Mouse (Mus musculus): ENCODE results near the gene Tex35. TPM values are rescaled to one million over a fixed set of nuclear protein-coding genes. Genes with fewer than 3 reads are reported as not detected.

The Tex35 gene
- polyA plus RNA-seq, 1 experiment from 2014 or later, result not detected

GRCm38 (mm10) chr1:157079384-157080025, 29.0 kb downstream of the Tex35 start:
- ATAC-seq (ENCODE audit: low FRiP score), result 0 out of 2 replicates have a peak, but pooled peaks have one; percentile 32
- H3K36me3 ChIP-seq, result no peaks in the 10 kb centered on the region
- H3K4me3 ChIP-seq, result no peak overlapping the region
- no peak overlapping the region for H3K27ac ChIP-seq
- no peaks in the 10 kb centered on the region for H3K27me3 ChIP-seq
- peak overlapping the region; percentile 32; the same call in 1 of the 2 replicates for H3K9ac ChIP-seq
- no peaks in the 10 kb centered on the region for H3K9me3 ChIP-seq (replicated peaks)
- H3K4me2 ChIP-seq (replicated peaks), result no peak overlapping the region
- WGBS, result 30% methylated on average over 11 of the region's 11 CpGs
- peaks cover 22% of the 10 kb centered on the region for H3K4me1 ChIP-seq

GRCm38 (mm10) chr1:157076781-157077705, 31.4 kb downstream of the Tex35 start:
- no peaks in the 10 kb centered on the region for H3K27me3 ChIP-seq
- no peak for ATAC-seq (ENCODE audit: low FRiP score)
- no peaks in the 10 kb centered on the region for H3K36me3 ChIP-seq
- peaks cover 22% of the 10 kb centered on the region for H3K4me1 ChIP-seq
- H3K27ac ChIP-seq, result no peak overlapping the region
- 57% methylated on average over 43 of the region's 43 CpGs for WGBS
- 0 out of 2 replicates have a peak overlapping the region, but pooled peaks have one; percentile 2 for H3K4me2 ChIP-seq (replicated peaks)
- no peaks in the 10 kb centered on the region for H3K9me3 ChIP-seq (replicated peaks)
- H3K4me3 ChIP-seq, result no peak overlapping the region
- no peak overlapping the region for H3K9ac ChIP-seq

- Histone ChIP-seq H3K4me2 (replicated peaks) (no peak overlapping the region), H3K4me3 (no peak overlapping the region), H3K9ac (no peak overlapping the region), H3K9me3 (replicated peaks) (no peaks in the 10 kb centered on the region), H3K27me3 (no peaks in the 10 kb centered on the region), H3K4me1 (peaks cover 18% of the 10 kb centered on the region), H3K36me3 (no peaks in the 10 kb centered on the region), H3K27ac (no peak overlapping the region)
- 5% methylated on average over 15 of the region's 15 CpGs for WGBS
- ATAC-seq (ENCODE audit: low FRiP score), result peak; percentile 51
These were observed 32.2 kb downstream of the Tex35 start for GRCm38 (mm10) chr1:157076257-157076656.

GRCm38 (mm10) chr1:157074937-157075336, 33.5 kb downstream of the Tex35 start:
- no peaks in the 10 kb centered on the region for H3K9me3 ChIP-seq (replicated peaks)
- 48% methylated on average over 7 of the region's 7 CpGs for WGBS
- no peaks in the 10 kb centered on the region for H3K36me3 ChIP-seq
- no peak overlapping the region for H3K4me3 ChIP-seq
- no peak for ATAC-seq (ENCODE audit: low FRiP score)
- H3K9ac ChIP-seq, result no peak overlapping the region
- H3K27ac ChIP-seq, result no peak overlapping the region
- no peak overlapping the region for H3K4me2 ChIP-seq (replicated peaks)
- H3K4me1 ChIP-seq, result peaks cover 16% of the 10 kb centered on the region
- no peaks in the 10 kb centered on the region for H3K27me3 ChIP-seq

GRCm38 (mm10) chr1:157074371-157074770, 34.1 kb downstream of the Tex35 start:
- Histone ChIP-seq H3K27me3 (no peaks in the 10 kb centered on the region), H3K9ac (no peak overlapping the region), H3K9me3 (replicated peaks) (no peaks in the 10 kb centered on the region), H3K4me1 (peaks cover 10% of the 10 kb centered on the region), H3K27ac (no peak overlapping the region), H3K4me2 (replicated peaks) (no peak overlapping the region), H3K36me3 (no peaks in the 10 kb centered on the region), H3K4me3 (no peak overlapping the region)
- WGBS, result 75% methylated on average over 5 of the region's 6 CpGs
- ATAC-seq (ENCODE audit: low FRiP score), result no peak

GRCm38 (mm10) chr1:157073592-157073991, 34.9 kb downstream of the Tex35 start:
- WGBS, result 59% methylated on average over 4 of the region's 4 CpGs
- Histone ChIP-seq H3K9ac (no peak overlapping the region), H3K27ac (no peak overlapping the region), H3K36me3 (no peaks in the 10 kb centered on the region), H3K4me3 (no peak overlapping the region), H3K9me3 (replicated peaks) (no peaks in the 10 kb centered on the region), H3K4me1 (peaks cover 8% of the 10 kb centered on the region; the same call in 1 of the 2 replicates), H3K4me2 (replicated peaks) (no peak overlapping the region), H3K27me3 (no peaks in the 10 kb centered on the region)
- ATAC-seq (ENCODE audit: low FRiP score), result no peak

- no peaks in the 10 kb centered on the region for H3K9me3 ChIP-seq (replicated peaks)
- WGBS, result 64% methylated on average over 15 of the region's 15 CpGs
- ATAC-seq (ENCODE audit: low FRiP score), result no peak
- H3K9ac ChIP-seq, result no peak overlapping the region
- H3K27me3 ChIP-seq, result no peaks in the 10 kb centered on the region
- H3K4me1 ChIP-seq, result peaks cover 7% of the 10 kb centered on the region
- H3K4me2 ChIP-seq (replicated peaks), result no peak overlapping the region
- H3K36me3 ChIP-seq, result no peaks in the 10 kb centered on the region
- H3K4me3 ChIP-seq, result no peak overlapping the region
- no peak overlapping the region for H3K27ac ChIP-seq
These were observed 39.2 kb downstream of the Tex35 start for GRCm38 (mm10) chr1:157069181-157069828.

GRCm38 (mm10) chr1:157068316-157068715, 40.2 kb downstream of the Tex35 start:
- no peaks in the 10 kb centered on the region for H3K36me3 ChIP-seq
- ATAC-seq (ENCODE audit: low FRiP score), result no peak
- H3K27ac ChIP-seq, result no peak overlapping the region
- no peaks in the 10 kb centered on the region for H3K27me3 ChIP-seq
- peaks cover 13% of the 10 kb centered on the region for H3K4me1 ChIP-seq
- H3K9ac ChIP-seq, result no peak overlapping the region
- no peak overlapping the region for H3K4me3 ChIP-seq
- no peak overlapping the region for H3K4me2 ChIP-seq (replicated peaks)
- no peaks in the 10 kb centered on the region for H3K9me3 ChIP-seq (replicated peaks)

GRCm38 (mm10) chr1:157065819-157066730, 42.4 kb downstream of the Tex35 start:
- Histone ChIP-seq H3K9me3 (replicated peaks) (no peaks in the 10 kb centered on the region), H3K4me2 (replicated peaks) (no peak overlapping the region), H3K27me3 (no peaks in the 10 kb centered on the region), H3K4me1 (peaks cover 14% of the 10 kb centered on the region), H3K27ac (no peak overlapping the region), H3K9ac (no peak overlapping the region), H3K36me3 (no peaks in the 10 kb centered on the region), H3K4me3 (no peak overlapping the region)
- WGBS, result 81% methylated on average over 12 of the region's 12 CpGs
- ATAC-seq (ENCODE audit: low FRiP score), result no peak

GRCm38 (mm10) chr1:157063318-157064115, 45.0 kb downstream of the Tex35 start:
- H3K9ac ChIP-seq, result no peak overlapping the region
- peak overlapping the region; percentile 25; the same call in 1 of the 2 replicates for H3K27ac ChIP-seq
- H3K4me3 ChIP-seq, result no peak overlapping the region
- H3K4me1 ChIP-seq, result peaks cover 14% of the 10 kb centered on the region
- no peak for ATAC-seq (ENCODE audit: low FRiP score)
- no peaks in the 10 kb centered on the region for H3K9me3 ChIP-seq (replicated peaks)
- H3K36me3 ChIP-seq, result no peaks in the 10 kb centered on the region
- no peak overlapping the region for H3K4me2 ChIP-seq (replicated peaks)
- WGBS, result 62% methylated on average over 13 of the region's 13 CpGs
- H3K27me3 ChIP-seq, result no peaks in the 10 kb centered on the region

- 76% methylated on average over 5 of the region's 5 CpGs for WGBS
- no peaks in the 10 kb centered on the region for H3K36me3 ChIP-seq
- no peaks in the 10 kb centered on the region for H3K9me3 ChIP-seq (replicated peaks)
- H3K4me1 ChIP-seq, result peaks cover 14% of the 10 kb centered on the region
- H3K4me3 ChIP-seq, result no peak overlapping the region
- no peak overlapping the region for H3K27ac ChIP-seq
- no peak for ATAC-seq (ENCODE audit: low FRiP score)
- H3K27me3 ChIP-seq, result no peaks in the 10 kb centered on the region
- H3K4me2 ChIP-seq (replicated peaks), result no peak overlapping the region
- H3K9ac ChIP-seq, result no peak overlapping the region
These were observed 46.0 kb downstream of the Tex35 start for GRCm38 (mm10) chr1:157062445-157062825.

Data from hindbrain, embryonic 12.5 days (tissue).